Mouse (Mus musculus): ENCODE measurements around the gene Sox6.

Gene Sox6

DNA sequence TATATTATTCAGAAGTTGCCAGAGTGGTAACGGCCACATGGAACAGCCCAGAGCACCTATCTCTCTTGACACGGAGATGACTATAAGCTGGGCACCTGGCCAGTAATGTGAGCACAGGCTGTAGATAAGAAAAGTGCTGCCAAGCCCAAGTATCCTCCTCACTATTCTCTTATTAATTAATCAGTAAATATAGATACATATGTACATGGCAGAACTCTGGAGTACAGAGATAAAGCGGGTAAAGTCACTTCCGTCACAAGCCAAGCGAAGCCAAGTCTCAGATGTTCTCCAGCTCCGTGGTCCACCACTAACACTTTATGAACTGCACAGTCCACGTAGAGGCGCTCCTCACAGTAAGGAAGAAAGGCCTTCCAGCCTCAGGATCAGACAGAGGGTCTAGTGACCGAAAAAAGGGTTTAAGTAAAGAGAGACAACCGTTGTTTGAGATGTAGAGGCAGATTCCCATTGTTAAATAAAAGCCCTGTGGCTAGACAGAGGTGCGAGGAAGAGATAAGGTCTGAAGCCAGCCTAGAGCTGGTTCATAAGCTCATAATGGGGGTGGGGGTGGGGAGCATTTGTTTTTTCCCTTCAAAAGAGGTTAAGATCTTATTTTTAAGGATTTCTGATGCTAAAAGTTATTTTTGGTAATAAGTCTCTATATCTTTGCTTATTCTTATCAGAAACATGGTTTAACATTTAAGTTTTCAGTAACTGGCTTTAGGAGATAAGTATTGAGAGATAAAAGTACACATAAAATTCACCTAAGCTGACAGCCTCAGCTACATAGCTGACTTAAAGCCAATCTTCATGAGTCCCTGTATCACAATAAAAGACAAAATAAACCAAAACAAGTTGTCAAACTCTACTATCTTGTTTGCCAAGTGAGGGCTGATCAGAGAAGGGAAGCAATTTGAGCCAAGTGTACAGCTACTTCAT is 207.4 kb downstream of the Sox6 start:
- DNase-seq (ENCODE audit: low read depth, low spot score), result no peak

GRCm38 (mm10) chr7:115830366-115830765 is 208.2 kb downstream of the Sox6 start:
- DNase-seq (ENCODE audit: low read depth, low spot score), result no peak

- DNase-seq (ENCODE audit: low read depth, low spot score), result no peak
These were observed 208.8 kb downstream of the Sox6 start for GRCm38 (mm10) chr7:115829756-115830155.

DNA sequence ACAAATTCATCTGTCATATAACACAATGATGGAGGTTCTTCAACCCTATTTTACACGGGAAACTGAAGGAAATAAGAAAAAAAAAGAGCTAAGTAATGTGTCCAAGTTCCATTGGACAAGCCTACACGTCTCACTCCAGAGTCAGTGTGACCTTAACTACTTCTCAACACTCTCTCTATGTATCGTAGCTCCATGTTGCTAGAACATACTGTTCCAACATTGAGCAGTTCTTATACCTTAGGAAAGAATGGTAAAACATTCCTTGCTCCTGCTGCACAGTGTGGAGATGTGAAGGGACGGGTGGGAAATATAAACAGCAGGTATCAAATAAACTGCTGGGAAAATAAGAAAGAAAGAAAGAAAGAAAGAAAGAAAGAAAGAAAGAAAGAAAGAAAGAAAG is 209.3 kb downstream of the Sox6 start:
- no peak for DNase-seq (ENCODE audit: low read depth, low spot score)

GRCm38 (mm10) chr7:115825295-115825694 is 213.3 kb downstream of the Sox6 start:
- DNase-seq (ENCODE audit: low read depth, low spot score), result no peak

- DNase-seq (ENCODE audit: low read depth, low spot score), result no peak
These were observed 213.9 kb downstream of the Sox6 start for GRCm38 (mm10) chr7:115824621-115825256.

GRCm38 (mm10) chr7:115819136-115819535 is 219.5 kb downstream of the Sox6 start:
- DNase-seq (ENCODE audit: low read depth, low spot score), result no peak

- DNase-seq (ENCODE audit: low read depth, low spot score), result no peak
These were observed 235.3 kb downstream of the Sox6 start for GRCm38 (mm10) chr7:115803256-115803655.

- DNase-seq (ENCODE audit: low read depth, low spot score), result no peak
These were observed 244.3 kb downstream of the Sox6 start for GRCm38 (mm10) chr7:115794139-115794858.

- DNase-seq (ENCODE audit: low read depth, low spot score), result no peak
These were observed 245.8 kb downstream of the Sox6 start for GRCm38 (mm10) chr7:115792841-115793240.

- no peak for DNase-seq (ENCODE audit: low read depth, low spot score)
These were observed 249.3 kb downstream of the Sox6 start for GRCm38 (mm10) chr7:115789116-115789823.

DNA sequence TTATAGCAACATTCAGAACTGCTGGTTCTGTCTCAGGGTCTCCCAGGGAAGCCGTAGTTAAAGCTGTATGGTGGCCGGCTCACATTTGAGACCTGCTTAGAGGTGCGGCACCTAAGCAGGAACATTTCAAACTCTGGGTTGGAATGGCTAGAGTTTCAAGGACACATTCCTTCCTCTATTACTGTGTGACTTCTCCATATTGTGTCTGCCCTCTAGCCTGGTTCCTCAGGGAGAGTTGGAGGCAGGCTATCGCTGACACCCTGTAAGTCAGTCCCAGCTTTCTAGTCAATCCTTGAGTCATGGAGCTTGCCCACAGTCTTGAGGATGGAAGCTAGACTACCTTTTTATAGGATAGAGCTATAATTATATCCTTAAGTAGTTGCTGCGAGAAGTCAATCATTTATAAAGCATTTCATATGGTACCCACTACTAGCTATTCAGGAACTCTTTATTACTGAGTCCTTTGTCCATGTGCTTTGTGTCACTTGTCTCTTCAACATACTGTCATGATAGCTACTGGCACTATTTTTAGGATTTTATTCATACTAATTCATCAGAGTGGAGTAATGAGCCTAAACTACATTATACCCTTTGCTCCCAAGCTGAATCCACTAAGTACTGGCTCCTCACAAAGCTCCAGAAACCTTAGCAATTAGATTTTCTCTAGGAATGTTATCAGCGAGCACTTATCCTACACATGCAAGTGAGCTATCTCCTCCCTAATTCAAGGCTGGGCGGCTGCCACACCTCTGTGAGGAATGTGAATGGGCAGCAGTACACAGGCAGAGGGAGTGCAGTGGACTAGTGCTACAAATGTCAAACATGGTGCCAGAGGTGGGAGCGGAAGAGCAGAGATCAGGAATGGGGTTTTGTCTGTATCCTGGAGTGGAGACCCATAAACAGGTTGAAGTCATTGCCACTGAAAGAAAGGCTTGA is 254.3 kb downstream of the Sox6 start:
- DNase-seq (ENCODE audit: low read depth, low spot score), result no peak

GRCm38 (mm10) chr7:115780148-115780547 is 258.4 kb downstream of the Sox6 start:
- DNase-seq (ENCODE audit: low read depth, low spot score), result no peak

DNA sequence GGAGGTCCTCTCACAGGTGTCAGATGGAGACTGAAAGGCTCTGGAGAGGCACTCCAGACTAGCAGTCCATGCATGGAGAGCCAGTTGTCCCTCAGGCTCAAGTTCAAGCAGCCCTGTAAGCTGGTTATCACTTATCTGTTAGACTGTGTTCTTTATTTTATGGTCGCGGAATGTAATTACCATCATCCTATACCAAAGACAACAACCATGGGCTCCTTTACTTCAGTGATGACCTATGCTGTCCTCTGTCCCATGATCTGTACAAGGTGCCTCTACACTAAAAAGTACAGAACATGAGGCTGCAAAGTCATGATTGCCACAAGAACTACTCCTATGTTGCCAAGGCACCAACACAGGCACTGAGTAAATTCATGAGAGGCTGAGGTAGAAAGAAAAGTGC is 259.1 kb downstream of the Sox6 start:
- no peak for DNase-seq (ENCODE audit: low read depth, low spot score)

DNA sequence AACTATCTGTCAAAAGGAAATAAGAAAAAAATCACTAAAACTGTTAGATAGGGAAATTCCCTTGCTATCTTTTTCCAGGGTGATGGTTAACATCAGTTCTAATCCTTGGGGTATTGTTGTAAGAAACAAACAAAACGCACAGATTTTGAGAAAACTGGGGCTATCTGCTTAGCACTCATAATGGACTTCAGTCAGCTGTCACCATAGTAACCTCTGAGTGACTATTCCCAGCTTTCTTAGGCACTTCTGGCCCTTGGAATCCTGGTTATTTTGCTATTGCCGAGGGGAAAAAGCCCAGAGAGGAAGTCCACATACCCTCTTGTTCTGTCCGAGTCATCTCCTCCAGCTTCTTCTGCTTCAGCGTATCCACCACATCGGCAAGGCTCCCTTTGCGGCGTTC is 261.9 kb downstream of the Sox6 start:
- DNase-seq (ENCODE audit: low read depth, low spot score), result no peak

DNA sequence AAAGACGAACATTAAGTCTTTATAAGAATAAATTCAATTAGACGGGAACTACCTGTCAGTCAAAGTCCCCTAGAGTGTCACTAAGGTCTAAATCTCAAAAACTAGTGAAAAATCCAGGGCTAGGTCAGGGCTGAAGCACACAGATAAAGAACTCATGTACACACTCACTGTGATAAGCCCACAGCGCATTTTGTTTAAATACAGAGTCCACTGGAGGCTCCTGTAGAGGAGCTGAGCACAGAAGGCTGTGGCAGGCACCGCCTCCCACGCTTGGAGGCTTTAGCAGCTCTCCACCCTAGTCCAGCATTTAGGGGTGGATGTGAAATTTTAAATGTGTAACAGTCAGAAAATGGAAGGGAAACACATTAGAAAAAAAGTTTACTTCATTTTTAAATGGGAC is 262.3 kb downstream of the Sox6 start:
- DNase-seq (ENCODE audit: low read depth, low spot score), result no peak

GRCm38 (mm10) chr7:115766316-115766715 is 272.3 kb downstream of the Sox6 start:
- no peak for DNase-seq (ENCODE audit: low read depth, low spot score)

DNA sequence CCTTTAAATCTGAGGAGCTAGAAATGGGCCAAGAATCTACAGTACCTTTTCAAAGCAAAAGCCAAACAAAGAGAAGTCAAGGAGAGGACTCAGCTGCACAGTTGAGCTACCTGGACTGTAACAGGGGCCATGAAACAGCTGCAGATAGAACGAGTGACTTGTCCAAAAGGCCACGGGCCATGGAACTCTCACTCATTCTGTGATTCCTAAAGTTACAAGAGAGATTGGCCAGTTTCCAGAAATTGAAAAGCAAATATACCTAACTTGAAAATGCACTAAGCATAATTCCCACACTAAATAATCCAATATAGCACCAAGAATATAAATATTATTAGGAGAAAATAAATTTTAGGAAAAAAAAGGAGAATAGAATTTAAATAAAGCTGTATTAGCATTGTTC is 274.7 kb downstream of the Sox6 start:
- DNase-seq (ENCODE audit: low read depth, low spot score), result no peak

DNA sequence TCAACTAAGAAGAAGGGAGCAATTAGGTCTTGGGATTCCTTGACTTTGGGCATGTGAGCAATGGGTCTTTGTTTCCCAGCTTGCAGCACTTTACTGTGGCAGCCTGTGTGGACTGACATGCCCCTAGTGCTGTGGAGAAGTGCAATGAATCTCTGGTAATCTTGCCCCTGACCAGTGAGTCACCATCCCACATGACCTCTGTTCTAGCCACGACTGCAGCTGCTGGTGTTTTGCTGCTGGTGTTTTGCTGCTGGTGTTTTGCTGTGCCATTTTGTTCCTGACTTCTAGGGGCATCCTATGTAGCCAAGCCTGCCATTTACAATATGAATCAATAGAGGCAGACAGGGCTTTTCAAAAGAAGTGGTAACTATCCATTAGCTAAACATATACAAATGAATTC is 280.4 kb downstream of the Sox6 start:
- no peak for DNase-seq (ENCODE audit: low read depth, low spot score)

- no peak for DNase-seq (ENCODE audit: low read depth, low spot score)
These were observed 283.3 kb downstream of the Sox6 start for GRCm38 (mm10) chr7:115755272-115755671.

DNA sequence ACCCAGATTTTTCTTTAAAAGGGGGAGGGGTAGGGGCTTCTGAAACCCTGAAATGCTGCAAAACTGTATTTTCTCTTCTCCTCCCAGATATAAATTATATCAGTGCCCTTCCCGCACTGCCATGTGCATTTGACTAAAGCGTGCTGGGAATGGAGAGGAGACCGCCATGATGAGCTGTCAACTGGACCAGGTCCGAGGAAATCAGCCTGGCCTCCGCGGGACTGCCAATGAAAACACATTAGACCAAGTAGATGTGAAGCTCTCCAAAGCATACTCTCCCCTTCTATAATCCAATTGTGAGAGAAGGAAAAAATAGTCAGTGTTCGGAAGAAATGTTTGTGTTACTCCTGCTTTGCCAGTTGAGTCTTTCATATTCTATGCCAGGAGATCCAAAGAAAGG is 284.4 kb downstream of the Sox6 start:
- no peak for DNase-seq (ENCODE audit: low read depth, low spot score)

All from A20 (cell line).